ENCODE assay signal across 26 mouse cellular contexts in genomic region chr11:54513584-54513983, GRCm38 (mm10).
"Had no signal": no experiment of that assay in that cellular context is flagged by ENCODE, and none has a peak within 500 bp of the region (broad histone marks: within the 10 kb centered on the region; RNA-seq: fewer than 3 reads in every experiment).

No protein-coding gene starts in this region.

- H3K9ac ChIP-seq: embryonic facial prominence, embryonic 12.5 days; embryonic facial prominence, embryonic 13.5 days; embryonic facial prominence, embryonic 15.5 days; forebrain, embryonic 12.5 days; forebrain, embryonic 13.5 days; forebrain, embryonic 15.5 days; forebrain, postnatal 0 days had no signal

- H3K27me3 ChIP-seq: embryonic facial prominence, embryonic 12.5 days; embryonic facial prominence, embryonic 13.5 days; embryonic facial prominence, embryonic 15.5 days; forebrain, embryonic 12.5 days; forebrain, embryonic 13.5 days; forebrain, embryonic 15.5 days had no signal

- H3K9me3 ChIP-seq: embryonic facial prominence, embryonic 10.5 days; embryonic facial prominence, embryonic 12.5 days; embryonic facial prominence, embryonic 13.5 days; embryonic facial prominence, embryonic 15.5 days; forebrain, embryonic 10.5 days; forebrain, embryonic 12.5 days; forebrain, embryonic 13.5 days; forebrain, embryonic 15.5 days; heart, embryonic 10.5 days had no signal

- H3K4me3 ChIP-seq: embryonic facial prominence, embryonic 10.5 days; embryonic facial prominence, embryonic 12.5 days; embryonic facial prominence, embryonic 13.5 days; embryonic facial prominence, embryonic 15.5 days; erythroblast, embryonic 14.5 days; forebrain, embryonic 10.5 days; forebrain, embryonic 12.5 days; forebrain, embryonic 13.5 days; forebrain, embryonic 15.5 days; gastrocnemius, adult 2 months; heart, adult 2 months; heart, embryonic 10.5 days had no signal

- H3K27ac ChIP-seq: embryonic facial prominence, embryonic 10.5 days; embryonic facial prominence, embryonic 12.5 days; embryonic facial prominence, embryonic 13.5 days; embryonic facial prominence, embryonic 15.5 days; forebrain, embryonic 10.5 days; forebrain, embryonic 12.5 days; forebrain, embryonic 13.5 days; forebrain, embryonic 15.5 days; gastrocnemius, adult 2 months; heart, adult 2 months; heart, embryonic 10.5 days had no signal

- DNase-seq: cerebellum, adult 9-10 months; cerebellum, adult 9-11 months; cerebellum, postnatal 10 days; cerebellum, postnatal 14 days; cerebellum, postnatal 25 days; cerebellum, postnatal 36 days; embryo, embryonic 11 days; forebrain, postnatal 0 days; gastrocnemius, adult 2 months; gastrocnemius, postnatal 10 days; gastrocnemius, postnatal 14 days; gastrocnemius, postnatal 25 days; gastrocnemius, postnatal 36 days; heart, adult 11 months; heart, adult 18-20 months; heart, adult 2 months had no signal

- H3K4me1 ChIP-seq: embryonic facial prominence, embryonic 10.5 days; embryonic facial prominence, embryonic 12.5 days; embryonic facial prominence, embryonic 13.5 days; embryonic facial prominence, embryonic 15.5 days; forebrain, embryonic 10.5 days; forebrain, embryonic 12.5 days; forebrain, embryonic 13.5 days; forebrain, embryonic 15.5 days; heart, embryonic 10.5 days had no signal
